Mouse (Mus musculus) cerebellum, postnatal 10 days (tissue): ENCODE measurements around the gene Auts2.
A peak's percentile ranks its signal among the peaks of the same experiment; 100 is the strongest.

ENCODE experiments used
- DNase-seq, 2 experiments: peaks; one replicate each; pipeline ENCODE4 v3.0.0; 2021; ENCODE audit warnings: mixed read lengths in 2 of 2

Gene Auts2

GRCm38 (mm10) chr5:131593261-131593660 is 949.9 kb downstream of the Auts2 start:
- DNase-seq = no peak

- no peak for DNase-seq
Measured at GRCm38 (mm10) chr5:131589948-131590467, 953.1 kb downstream of the Auts2 start.

- DNase-seq = peak; percentile 62 to 76
Measured at GRCm38 (mm10) chr5:131586332-131586700, 956.8 kb downstream of the Auts2 start.

GRCm38 (mm10) chr5:131585684-131586331 is 957.3 kb downstream of the Auts2 start:
- peak; percentile 81 to 89 for DNase-seq

- peak in 1 of 2 experiments; percentile 45 for DNase-seq
Measured at GRCm38 (mm10) chr5:131584260-131585135, 958.6 kb downstream of the Auts2 start.

- DNase-seq = no peak
Measured at GRCm38 (mm10) chr5:131581110-131582050, 961.8 kb downstream of the Auts2 start.

DNA sequence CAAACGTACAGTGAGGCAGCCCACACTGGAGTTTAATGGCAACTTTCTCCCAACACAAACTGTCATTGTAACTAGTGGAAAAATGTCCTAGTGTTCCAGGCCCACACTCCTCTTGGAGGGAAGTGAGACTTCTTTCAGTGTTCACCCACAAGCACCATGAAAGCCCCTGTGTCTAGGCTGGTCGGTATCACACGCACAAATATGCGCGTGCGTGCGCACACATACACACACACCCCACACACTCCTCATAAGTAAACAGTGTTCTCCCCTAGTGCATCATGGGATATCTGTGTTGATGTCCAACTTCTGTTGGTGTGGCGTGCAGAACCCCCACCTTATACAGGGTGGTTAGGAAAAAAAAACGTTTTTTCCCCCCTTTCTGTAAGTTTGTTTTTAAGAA is 964.4 kb downstream of the Auts2 start:
- no peak for DNase-seq

- DNase-seq = peak in 1 of 2 experiments; percentile 54
Measured at GRCm38 (mm10) chr5:131575733-131576265, 967.3 kb downstream of the Auts2 start.

DNA sequence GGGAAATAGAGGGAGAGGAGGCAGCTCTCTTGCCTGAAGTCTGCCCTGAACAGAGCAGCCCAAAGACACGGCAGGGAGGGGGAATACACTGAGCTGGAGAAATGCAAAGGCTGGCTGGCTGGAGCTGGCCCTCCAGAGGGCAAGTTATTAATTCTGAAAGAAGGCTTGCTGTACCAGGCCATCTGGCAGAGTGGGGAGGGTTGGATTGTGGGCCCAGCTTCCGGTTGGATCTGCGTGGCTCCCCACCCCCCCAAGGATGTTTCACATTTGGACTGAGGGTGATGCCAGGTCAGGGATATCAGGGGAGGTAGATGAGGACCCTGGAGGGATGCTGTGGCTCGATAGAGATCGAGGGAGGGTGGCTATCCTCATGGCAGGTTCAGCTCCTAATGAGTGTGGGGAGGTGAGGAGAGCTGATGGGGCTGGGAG is 968.0 kb downstream of the Auts2 start:
- DNase-seq = peak; percentile 66 to 78

- peak; percentile 51 to 55 for DNase-seq
Measured at GRCm38 (mm10) chr5:131574469-131575085, 968.6 kb downstream of the Auts2 start.

DNA sequence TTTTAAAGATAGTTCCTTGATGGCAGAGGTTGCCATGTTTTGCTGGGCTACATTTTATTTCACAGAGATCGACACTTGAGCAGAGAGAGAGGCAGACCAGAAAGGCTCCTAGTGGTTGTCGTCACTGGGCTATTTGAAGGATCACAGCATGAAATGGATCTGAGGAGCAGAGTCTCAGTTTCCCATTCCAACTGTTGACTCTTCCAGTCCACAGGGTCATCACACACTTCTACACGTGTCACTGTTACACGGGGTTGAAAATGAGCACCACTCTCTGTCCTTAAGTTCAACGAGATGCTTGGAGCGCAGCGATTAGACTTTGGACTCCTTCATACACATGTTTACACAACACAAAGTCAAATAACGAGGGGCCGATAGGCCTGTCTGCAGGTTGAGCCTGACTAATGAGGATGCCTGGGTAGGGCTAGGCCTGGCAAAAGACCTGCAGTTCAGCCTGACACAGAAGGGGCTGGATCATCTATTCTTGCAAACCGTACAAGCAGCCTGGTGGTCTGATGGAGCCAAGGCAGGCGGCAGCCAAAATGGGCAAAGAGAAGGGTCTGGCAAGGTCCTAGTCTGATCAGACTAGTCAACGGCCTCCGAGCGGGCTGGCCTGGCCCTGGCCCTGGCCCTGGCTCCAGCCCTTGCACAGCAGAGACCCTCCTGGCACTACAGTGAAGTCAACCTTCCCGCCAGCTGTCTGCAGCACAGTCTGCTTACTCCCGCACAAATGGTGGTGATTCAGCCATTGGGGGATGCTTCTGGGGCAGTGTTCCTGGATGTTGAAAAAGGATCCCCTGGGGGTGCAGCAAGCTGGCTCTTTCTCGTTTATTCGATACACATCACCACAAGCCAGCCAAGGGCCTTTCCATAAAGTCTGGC is 969.6 kb downstream of the Auts2 start:
- peak; percentile 94 to 97 for DNase-seq

DNA sequence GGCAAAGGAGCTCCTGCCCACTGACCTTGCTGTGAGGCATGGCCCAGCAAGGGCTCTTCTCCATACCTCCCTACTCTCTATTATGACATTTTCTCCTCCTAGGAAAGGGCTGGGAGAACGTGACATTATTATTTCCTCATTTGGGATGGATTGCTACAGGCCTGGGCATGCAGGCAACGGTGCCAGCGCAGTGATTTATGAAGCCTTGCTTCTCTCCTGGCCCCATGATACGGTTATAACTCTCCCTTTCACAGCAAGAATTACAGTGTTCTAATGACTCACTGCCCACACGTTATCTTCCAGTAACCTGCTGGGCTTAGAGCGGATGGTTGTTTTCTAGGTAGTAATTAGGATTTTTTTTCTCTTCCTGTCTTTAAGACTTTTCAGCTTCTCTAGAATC is 977.1 kb downstream of the Auts2 start:
- DNase-seq = no peak

DNA sequence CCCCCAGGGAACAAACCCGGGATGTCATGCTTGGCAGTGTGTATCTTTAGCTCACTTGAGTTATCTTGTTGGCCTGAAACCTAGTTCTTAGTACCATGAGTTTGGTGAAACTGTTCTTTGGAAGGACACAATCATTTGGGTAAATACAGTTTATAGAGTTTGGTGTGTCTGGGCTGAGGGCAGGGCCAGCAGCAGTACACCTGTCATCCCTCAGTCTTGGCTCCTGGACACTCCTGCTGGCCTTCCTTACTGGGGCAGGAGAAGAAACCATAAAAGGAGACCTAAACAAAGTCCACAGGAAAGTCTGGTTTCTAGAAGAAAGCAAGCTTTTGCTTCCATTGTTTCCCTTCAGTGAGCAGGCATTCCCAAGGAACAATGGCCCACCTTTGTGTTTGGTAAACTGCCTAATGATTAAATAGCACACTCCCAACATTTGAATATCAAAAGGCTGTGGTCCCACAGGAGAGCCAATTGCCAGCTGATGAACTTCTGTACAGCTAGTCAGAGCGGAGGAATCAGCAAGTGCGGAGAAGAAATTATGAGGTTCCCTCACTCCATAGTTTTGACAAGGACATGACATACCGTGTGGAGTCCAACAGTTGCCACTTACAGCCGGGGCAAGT is 979.4 kb downstream of the Auts2 start:
- DNase-seq = no peak

DNA sequence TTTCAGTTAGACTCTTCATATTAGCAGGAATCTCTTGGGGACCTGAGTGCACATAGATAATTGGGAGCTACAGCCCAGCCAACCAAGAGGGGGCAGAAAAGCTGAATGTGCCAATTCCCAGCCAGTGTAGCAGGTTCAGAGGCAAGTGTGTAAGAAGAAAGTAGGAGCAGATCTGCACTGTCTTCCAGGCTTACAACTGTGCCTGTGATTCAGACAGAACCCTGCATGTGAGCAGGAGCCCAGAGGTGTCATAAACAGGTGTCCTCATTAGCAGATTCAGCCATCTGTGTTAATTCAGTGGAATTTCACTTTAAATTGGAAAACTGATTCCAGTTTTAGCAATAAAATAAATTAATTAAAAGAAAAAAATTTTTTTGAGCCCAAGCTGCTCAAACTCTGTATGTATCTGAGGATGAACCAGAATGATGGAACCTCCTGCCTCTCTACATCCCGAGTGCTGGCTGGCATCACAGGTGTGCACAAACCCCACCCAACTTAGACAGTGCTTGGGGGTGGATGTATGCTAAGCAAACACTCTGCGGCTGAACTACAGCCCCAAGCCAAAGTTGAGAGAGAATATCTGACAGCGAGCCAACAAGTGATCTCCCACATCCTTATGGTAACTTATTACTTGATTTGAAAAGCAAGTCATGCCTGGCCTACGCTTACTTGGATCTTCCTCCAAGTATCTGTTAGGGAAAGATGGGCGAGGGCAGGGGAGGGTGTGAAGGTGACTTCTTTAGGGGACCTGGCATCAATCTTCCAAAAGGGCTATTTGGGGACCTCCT is 982.2 kb downstream of the Auts2 start:
- no peak for DNase-seq

GRCm38 (mm10) chr5:131558403-131559174 is 984.6 kb downstream of the Auts2 start:
- peak in 1 of 2 experiments; percentile 31 for DNase-seq

GRCm38 (mm10) chr5:131557591-131558385 is 985.4 kb downstream of the Auts2 start:
- peak in 1 of 2 experiments; percentile 41 for DNase-seq

- no peak for DNase-seq
Measured at GRCm38 (mm10) chr5:131548932-131549563, 994.1 kb downstream of the Auts2 start.
